Mouse (Mus musculus) right cerebral cortex, postnatal 14 days (tissue): ENCODE measurements around the gene Lexm.

Source experiments
- DNase-seq: peaks from one replicate; pipeline ENCODE4 v3.0.0; 2022

The Lexm gene

GRCm38 (mm10) chr4:106617056-106617455, at the start of gene Lexm:
Gene Lexm (minus strand): TSS chr4:106617241.
- peak; percentile 38 for DNase-seq

GRCm38 (mm10) chr4:106666546-106666945, 49.5 kb upstream of the Lexm start:
- no peak for DNase-seq

GRCm38 (mm10) chr4:106665673-106666072, 48.6 kb upstream of the Lexm start:
- no peak for DNase-seq

- DNase-seq = no peak
These were observed 48.2 kb upstream of the Lexm start for GRCm38 (mm10) chr4:106665269-106665668.

- DNase-seq = no peak
These were observed 47.7 kb upstream of the Lexm start for GRCm38 (mm10) chr4:106664697-106665096.

GRCm38 (mm10) chr4:106663956-106664470, 47.0 kb upstream of the Lexm start:
- no peak for DNase-seq

- no peak for DNase-seq
These were observed 38.6 kb upstream of the Lexm start for GRCm38 (mm10) chr4:106655681-106656080.

GRCm38 (mm10) chr4:106653051-106653450, 36.0 kb upstream of the Lexm start:
- DNase-seq = no peak

- DNase-seq = no peak
These were observed 35.5 kb upstream of the Lexm start for GRCm38 (mm10) chr4:106652546-106652945.

GRCm38 (mm10) chr4:106650833-106651527, 33.9 kb upstream of the Lexm start, which contains the start of gene Pars2:
Gene Pars2 (plus strand): TSS chr4:106651069.
- DNase-seq = peak; percentile 98

- DNase-seq = no peak
These were observed 30.1 kb upstream of the Lexm start for GRCm38 (mm10) chr4:106647137-106647536.

- DNase-seq = no peak
These were observed 28.8 kb upstream of the Lexm start for GRCm38 (mm10) chr4:106645797-106646196.

GRCm38 (mm10) chr4:106644218-106644610, 27.2 kb upstream of the Lexm start:
- no peak for DNase-seq

- DNase-seq = no peak
These were observed 26.6 kb upstream of the Lexm start for GRCm38 (mm10) chr4:106643483-106644217.

- no peak for DNase-seq
These were observed 17.0 kb upstream of the Lexm start for GRCm38 (mm10) chr4:106634086-106634479.

GRCm38 (mm10) chr4:106633281-106634085, 16.4 kb upstream of the Lexm start:
- no peak for DNase-seq

GRCm38 (mm10) chr4:106632313-106632712, 15.3 kb upstream of the Lexm start:
- DNase-seq = no peak

- DNase-seq = peak; percentile 88
These were observed 13.5 kb upstream of the Lexm start for GRCm38 (mm10) chr4:106630333-106631220.

GRCm38 (mm10) chr4:106629374-106629773, 12.3 kb upstream of the Lexm start:
- DNase-seq = no peak

GRCm38 (mm10) chr4:106628650-106629360, 11.8 kb upstream of the Lexm start:
- no peak for DNase-seq

- no peak for DNase-seq
These were observed 10.8 kb upstream of the Lexm start for GRCm38 (mm10) chr4:106627809-106628208.

GRCm38 (mm10) chr4:106624271-106624670, 7.2 kb upstream of the Lexm start:
- DNase-seq = no peak
